22 mouse cellular contexts compared by ENCODE assay signal in genomic region chr3:127769146-127769545, GRCm38 (mm10). TPM values are rescaled to one million over a fixed set of nuclear protein-coding genes. Genes with fewer than 3 reads are reported as not detected.
DNase-seq lines count a peak whose midpoint lies in the region; ATAC-seq and TF ChIP-seq lines count a peak whose summit lies in the region.
"Had no signal": no experiment of that assay in that cellular context is flagged by ENCODE, and none has a peak within 500 bp of the region (broad histone marks: within the 10 kb centered on the region; RNA-seq: fewer than 3 reads in every experiment).

No protein-coding gene starts in this region.

- no peak for DNase-seq in liver, postnatal 0 days
- no peak for DNase-seq in liver, embryonic 11.5 days (ENCODE audit: low spot score)
- no peak for DNase-seq in embryo, embryonic 10 days (ENCODE audit: low spot score)
- DNase-seq in retina, postnatal 1 day = no peak
- DNase-seq: adrenal gland, postnatal 10 days; cerebellum, adult 9-10 months; heart, postnatal 14 days; kidney, postnatal 25 days; lung, embryonic 14.5 days; right cerebral cortex, postnatal 14 days; thymus, adult 2 months had no signal

- no peaks in the 10 kb centered on the region for H3K9me3 ChIP-seq in liver, postnatal 0 days (ENCODE audit: low read length)
- no peaks in the 10 kb centered on the region for H3K9me3 ChIP-seq in liver, embryonic 11.5 days (ENCODE audit: control insufficient read depth, low read length)
- H3K9me3 ChIP-seq in megakaryocyte, embryonic 14.5 days = no peaks in the 10 kb centered on the region
- H3K9me3 ChIP-seq: forebrain, embryonic 10.5 days; heart, embryonic 13.5 days; hindbrain, embryonic 12.5 days; midbrain, embryonic 10.5 days had no signal

- no peak overlapping the region for H3K9ac ChIP-seq in liver, postnatal 0 days (replicated peaks)
- H3K9ac ChIP-seq in liver, embryonic 11.5 days (ENCODE audit: low read depth, low read length) = no peak overlapping the region
- H3K9ac ChIP-seq: heart, embryonic 13.5 days; hindbrain, embryonic 12.5 days; lung, embryonic 14.5 days had no signal

- ATAC-seq in liver, postnatal 0 days = peak; percentile 77
- no peak for ATAC-seq in liver, embryonic 11.5 days (replicated peaks; ENCODE audit: low FRiP score)
- ATAC-seq in common myeloid progenitor, adult 5-6 weeks (replicated peaks; ENCODE audit: low read depth, poor library complexity, severe bottlenecking) = peak; percentile 99
- ATAC-seq: activated CD4-positive, CD25-positive, alpha-beta regulatory T cell, adult 4 months; intestine, postnatal 0 days had no signal

- H3K36me3 ChIP-seq in liver, postnatal 0 days (replicated peaks; ENCODE audit: insufficient read depth, low read length) = no peaks in the 10 kb centered on the region
- H3K36me3 ChIP-seq in liver, embryonic 11.5 days (ENCODE audit: control insufficient read depth, insufficient read depth, low read length) = no peaks in the 10 kb centered on the region
- H3K36me3 ChIP-seq in megakaryocyte, embryonic 14.5 days (replicated peaks; ENCODE audit: low read length) = no peaks in the 10 kb centered on the region
- H3K36me3 ChIP-seq: forebrain, embryonic 10.5 days; heart, embryonic 13.5 days; hindbrain, embryonic 12.5 days; midbrain, embryonic 10.5 days had no signal

- H3K4me2 ChIP-seq in liver, postnatal 0 days (ENCODE audit: low read depth, low read length) = 0 out of 2 replicates have a peak overlapping the region, but pooled peaks have one; percentile 18
- H3K4me2 ChIP-seq in liver, embryonic 11.5 days = no peak overlapping the region
- H3K4me2 ChIP-seq: heart, embryonic 13.5 days; hindbrain, embryonic 12.5 days; lung, embryonic 14.5 days had no signal

- H3K27me3 ChIP-seq in liver, postnatal 0 days (ENCODE audit: insufficient read depth, low read length) = no peaks in the 10 kb centered on the region
- H3K27me3 ChIP-seq in liver, embryonic 11.5 days (replicated peaks; ENCODE audit: control insufficient read depth, insufficient read depth, low read length) = no peaks in the 10 kb centered on the region
- H3K27me3 ChIP-seq in megakaryocyte, embryonic 14.5 days (replicated peaks) = no peaks in the 10 kb centered on the region
- H3K27me3 ChIP-seq: hindbrain, embryonic 12.5 days had no signal

- H3K4me1 ChIP-seq in liver, postnatal 0 days (ENCODE audit: insufficient read depth) = no peaks in the 10 kb centered on the region
- no peaks in the 10 kb centered on the region for H3K4me1 ChIP-seq in liver, embryonic 11.5 days (replicated peaks; ENCODE audit: control insufficient read depth, insufficient read depth, low read length)
- peaks cover 2% of the 10 kb centered on the region; the same call in 1 of the 2 replicates for H3K4me1 ChIP-seq in bone marrow, adult 2 months (ENCODE audit: control insufficient read depth, insufficient read depth, low read length)
- no peaks in the 10 kb centered on the region; the same call in 1 of the 2 replicates for H3K4me1 ChIP-seq in megakaryocyte, embryonic 14.5 days
- H3K4me1 ChIP-seq: forebrain, embryonic 10.5 days; heart, embryonic 13.5 days; hindbrain, embryonic 12.5 days; midbrain, embryonic 10.5 days had no signal

- TF ChIP-seq POLR2A in bone marrow, adult 2 months (IDR thresholded peaks at IDR 0.05; ENCODE audit: borderline replicate concordance, control insufficient read depth, low read depth, low read length) = no peak

- WGBS in liver, postnatal 0 days (ENCODE audit: insufficient replicate concordance) = 57% methylated on average over 11 of the region's 11 CpGs
- 70% methylated on average over 11 of the region's 11 CpGs for WGBS in liver, embryonic 11.5 days
- WGBS in bone marrow, adult 2 months = 29% methylated on average over 11 of the region's 11 CpGs

- H3K27ac ChIP-seq in liver, postnatal 0 days (ENCODE audit: low read depth) = peak overlapping the region; percentile 62; the same call in 1 of the 2 replicates
- H3K27ac ChIP-seq in liver, embryonic 11.5 days (ENCODE audit: low read depth, low read length) = no peak overlapping the region
- H3K27ac ChIP-seq in bone marrow, adult 2 months (ENCODE audit: control insufficient read depth, insufficient read depth, low read depth, low read length, poor library complexity) = peak overlapping the region; percentile 94
- H3K27ac ChIP-seq: forebrain, embryonic 10.5 days; heart, embryonic 13.5 days; hindbrain, embryonic 12.5 days; layer of hippocampus, adult 2 months; midbrain, embryonic 10.5 days; stomach, postnatal 0 days had no signal

- no peak for TF ChIP-seq CTCF in liver, postnatal 0 days (IDR thresholded peaks at IDR 0.05; ENCODE audit: low read depth)
- no peak for TF ChIP-seq CTCF in bone marrow, adult 2 months (IDR thresholded peaks at IDR 0.05; ENCODE audit: control insufficient read depth, insufficient read depth, low read length)

- no peak overlapping the region for H3K4me3 ChIP-seq in liver, postnatal 0 days (ENCODE audit: low read depth, low read length)
- H3K4me3 ChIP-seq in liver, embryonic 11.5 days (ENCODE audit: low read depth, low read length) = no peak overlapping the region
- H3K4me3 ChIP-seq in bone marrow, adult 2 months (replicated peaks; ENCODE audit: control insufficient read depth, low read depth, low read length) = peak overlapping the region; percentile 54
- peak overlapping the region; percentile 56 for H3K4me3 ChIP-seq in megakaryocyte, embryonic 14.5 days (replicated peaks)
- H3K4me3 ChIP-seq: forebrain, embryonic 10.5 days; heart, embryonic 13.5 days; hindbrain, embryonic 12.5 days; layer of hippocampus, adult 2 months; midbrain, embryonic 10.5 days had no signal

- TF ChIP-seq EP300 in liver, postnatal 0 days (IDR thresholded peaks at IDR 0.05; ENCODE audit: low read depth) = 0 out of 2 replicates have a peak, but pooled peaks have one; percentile 13

RNA-seq across cellular contexts. Expression of gene Alpk1, which starts 11.2 kb away (rescaled TPM):
- 0.25 and 0.39 TPM in 2 replicates for polyA plus RNA-seq in liver, postnatal 0 days (2015; fragmentation: Nextera tagmentation; extraction: Ambion mirVana)
- polyA plus RNA-seq in liver, embryonic 11.5 days (2014; fragmentation: Nextera tagmentation; extraction: Ambion mirVana) = 0.92 and 1.1 TPM in 2 replicates
- 1.8 and 5.5 TPM in 2 replicates for polyA plus RNA-seq in bone marrow, adult 2 months (2011; ENCODE audit: insufficient read depth, insufficient read length, low replicate concordance, missing spikeins)
- total RNA-seq in common myeloid progenitor, adult 5-6 weeks (2017) = 8.1 and 10.4 TPM in 2 replicates
- 0.25 TPM in 1 of 2 replicates, not detected in the other for polyA plus RNA-seq in megakaryocyte, embryonic 14.5 days (2012; ENCODE audit: insufficient read depth, low replicate concordance)

RNA-seq across cellular contexts. Expression of gene Tifa, which starts 20.5 kb away (rescaled TPM):
- 20.2 and 21.2 TPM in 2 replicates for polyA plus RNA-seq in liver, postnatal 0 days (2015; fragmentation: Nextera tagmentation; extraction: Ambion mirVana)
- 13.4 and 14.3 TPM in 2 replicates for polyA plus RNA-seq in liver, embryonic 11.5 days (2014; fragmentation: Nextera tagmentation; extraction: Ambion mirVana)
- polyA plus RNA-seq in bone marrow, adult 2 months (2011; ENCODE audit: insufficient read depth, insufficient read length, low replicate concordance, missing spikeins) = 32.1 and 38.2 TPM in 2 replicates
- 34.5 and 46.9 TPM in 2 replicates for total RNA-seq in common myeloid progenitor, adult 5-6 weeks (2017)
- polyA plus RNA-seq in megakaryocyte, embryonic 14.5 days (2012; ENCODE audit: insufficient read depth, low replicate concordance) = 131 and 222 TPM in 2 replicates

Comparison
In these comparisons a context has a peak if more than half of its experiments do, and no peak if none do; other contexts are left out.
1. H3K4me3 ChIP-seq: peak in bone marrow, adult 2 months (single experiment) and megakaryocyte, embryonic 14.5 days (single experiment); none in liver, postnatal 0 days (single experiment) and liver, embryonic 11.5 days (single experiment).